In genomic region chr11:62648591-62649391, GRCm38 (mm10) we compare ENCODE assay signal across 8 mouse cellular contexts. TPM values are rescaled to one million over a fixed set of nuclear protein-coding genes. Genes with fewer than 3 reads are reported as not detected.
A peak's percentile ranks its signal among the peaks of the same experiment; 100 is the strongest.
DNase-seq lines count a peak whose midpoint lies in the region; ATAC-seq lines count a peak whose summit lies in the region.

Gene Mmgt2, plus strand, starts transcription at chr11:62648664.

- peak within 1 kb of the TSS; percentile 70 for H3K4me3 ChIP-seq in lung, embryonic 16.5 days (ENCODE audit: low read length)

- peak; percentile 95 for DNase-seq in MN1 (ENCODE audit: low spot score)
- peak; percentile 85 for DNase-seq in cerebellum, adult 8-10 months
- peak; percentile 92 for DNase-seq in forelimb bud, embryonic 11.5 days (ENCODE audit: low read depth, low spot score)
- DNase-seq in heart, postnatal 4 days = peak; percentile 99
- DNase-seq in layer of hippocampus, adult 9-11 months = peak; percentile 83
- peak; percentile 89 for DNase-seq in ovary, adult 18-20 months (ENCODE audit: low spot score)
- peak; percentile 93 for DNase-seq in thymus, postnatal 0 days (ENCODE audit: low spot score)

- H3K4me2 ChIP-seq in lung, embryonic 16.5 days (ENCODE audit: low read depth, low read length) = peak within 1 kb of the TSS; percentile 80

- H3K36me3 ChIP-seq in lung, embryonic 16.5 days (ENCODE audit: control insufficient read depth, insufficient read depth, low read length) = no peaks in the 10 kb centered on the region

- H3K9ac ChIP-seq in lung, embryonic 16.5 days (ENCODE audit: low read length) = peak within 1 kb of the TSS; percentile 72

- no peaks in the 10 kb centered on the region for H3K9me3 ChIP-seq in lung, embryonic 16.5 days (ENCODE audit: control insufficient read depth, low read length)

- no peaks in the 10 kb centered on the region for H3K27me3 ChIP-seq in lung, embryonic 16.5 days (ENCODE audit: control insufficient read depth, insufficient read depth, low read depth, low read length)

- WGBS in lung, embryonic 16.5 days = under 1% methylated on average over 28 of the region's 53 CpGs

- peaks cover 31% of the 10 kb centered on the region for H3K4me1 ChIP-seq in lung, embryonic 16.5 days (replicated peaks; ENCODE audit: control insufficient read depth, insufficient read depth, low read length)

- peak; percentile 91 for ATAC-seq in lung, embryonic 16.5 days (ENCODE audit: low read depth)

- H3K27ac ChIP-seq in lung, embryonic 16.5 days (ENCODE audit: low read length) = peak within 1 kb of the TSS; percentile 85

RNA-seq across cellular contexts. Expression of gene Mmgt2, which starts in this region (rescaled TPM):
- total RNA-seq in heart, postnatal 4 days (2021) = 10 to 100 TPM; 18.5 to 20.9 TPM
- polyA plus RNA-seq in lung, embryonic 16.5 days (2015; fragmentation: Nextera tagmentation; extraction: Ambion mirVana) = 34.6 and 38.1 TPM in 2 replicates
- 54.3 and 63.7 TPM in 2 replicates for polyA plus RNA-seq in thymus, postnatal 0 days (2015; fragmentation: Nextera tagmentation; extraction: Ambion mirVana)

Comparison
In these comparisons a context has a peak if more than half of its experiments do, and no peak if none do; other contexts are left out.
1. Peak in every context shown above with its lines: DNase-seq, ATAC-seq, H3K4me3 ChIP-seq and H3K27ac ChIP-seq.